Mouse (Mus musculus) MN1 (cell line): ENCODE data around the gene Sall4.

ENCODE experiments used
- DNase-seq: peaks from one replicate; pipeline ENCODE4 v3.0.0-alpha.2; 2016; ENCODE audit warnings: low spot score

Sall4 gene

GRCm38 (mm10) chr2:168742649-168743048 lies 25.1 kb downstream of the Sall4 start:
- DNase-seq: no peak

DNA sequence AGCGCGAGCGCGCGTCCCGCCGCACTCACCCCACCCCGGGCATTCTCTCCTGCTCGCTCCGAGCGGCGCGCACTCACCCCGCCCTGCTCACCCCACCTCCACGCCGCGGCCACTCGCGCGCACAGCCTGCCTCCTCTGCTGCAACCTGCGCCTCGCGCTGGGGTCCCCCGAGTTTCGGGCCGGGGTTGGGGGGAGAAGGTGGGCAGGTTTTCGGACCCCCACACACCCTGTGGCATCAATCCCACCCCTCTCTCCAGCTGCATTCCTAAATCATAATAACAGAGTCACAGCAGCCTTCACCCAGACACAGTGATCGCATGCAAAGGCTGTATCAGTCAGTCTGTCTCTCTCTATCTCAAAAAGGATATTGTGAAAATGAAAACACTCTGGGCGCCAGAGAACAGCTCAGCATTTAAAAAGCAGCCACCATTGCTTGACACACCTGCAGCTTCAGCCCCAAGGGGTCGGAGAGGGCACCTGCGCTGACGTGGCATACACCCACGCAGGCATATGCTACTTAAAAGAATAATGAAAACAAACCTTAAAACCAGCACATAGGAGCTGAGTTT lies 25.6 kb downstream of the Sall4 start, which contains the start of gene Atp9a:
Atp9a (minus strand) TSS at position 351 of the 569 bp plus-strand sequence.
- no peak for DNase-seq

- no peak for DNase-seq
Measured at GRCm38 (mm10) chr2:168741273-168742058, 26.3 kb downstream of the Sall4 start.

DNA sequence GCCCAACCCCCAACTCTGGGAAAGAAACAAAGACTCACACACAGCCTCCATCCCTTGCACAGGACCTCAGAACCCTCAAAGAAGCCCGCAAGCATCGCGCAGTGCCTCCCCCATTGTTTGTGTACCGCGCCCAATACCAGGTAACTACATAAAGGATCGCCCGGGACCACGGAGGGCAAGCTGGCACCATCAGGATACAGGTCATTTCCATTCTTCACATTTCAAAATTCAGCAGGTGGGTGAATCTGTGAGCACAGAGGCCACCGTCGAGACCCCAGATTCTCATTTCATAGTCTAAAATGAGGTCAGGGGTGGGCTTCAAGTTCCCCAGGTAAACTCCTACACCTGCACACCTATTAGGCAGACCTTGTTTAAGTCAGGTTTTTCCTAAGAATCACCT lies 27.2 kb downstream of the Sall4 start:
- no peak for DNase-seq

DNA sequence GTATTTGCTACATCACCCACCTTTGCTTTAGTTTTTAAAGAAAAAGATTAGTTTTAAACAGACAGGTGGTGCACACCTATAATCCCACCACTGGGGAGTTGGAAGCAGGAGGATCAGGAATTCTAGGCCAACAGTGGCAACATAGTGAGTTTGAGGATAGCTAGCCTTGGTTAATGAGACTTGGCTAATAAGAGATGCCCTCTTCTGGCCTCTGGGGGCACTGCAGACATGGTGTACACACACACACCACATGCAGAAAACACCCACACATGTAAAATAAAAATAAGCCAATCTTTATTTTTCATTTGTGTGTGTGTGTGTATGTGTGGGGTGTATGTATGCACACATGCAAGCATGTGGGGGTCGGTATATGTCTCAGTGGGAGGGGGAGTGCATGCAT lies 28.9 kb downstream of the Sall4 start:
- no peak for DNase-seq

DNA sequence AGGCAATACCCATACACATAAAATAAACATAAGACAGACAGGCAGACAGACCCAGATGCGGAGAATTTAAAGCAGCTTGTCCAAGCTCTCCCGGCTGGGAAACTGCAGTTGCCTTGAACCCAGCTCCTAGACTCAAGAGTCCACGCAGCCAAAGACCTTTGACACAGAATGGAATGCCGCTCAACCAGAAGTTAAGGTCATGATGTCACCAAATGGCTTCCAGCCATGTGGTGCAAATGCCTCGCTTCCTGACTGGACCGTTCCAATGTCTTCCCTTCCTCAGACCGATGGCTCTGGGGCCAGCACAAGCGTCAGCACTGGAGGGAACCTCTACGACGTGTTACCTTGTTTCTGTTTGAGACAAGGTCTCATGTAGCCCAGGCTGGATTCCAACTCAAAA lies 29.9 kb downstream of the Sall4 start:
- no peak for DNase-seq

- DNase-seq: no peak
Measured at GRCm38 (mm10) chr2:168734023-168734422, 33.7 kb downstream of the Sall4 start.

- DNase-seq: no peak
Measured at GRCm38 (mm10) chr2:168731258-168731657, 36.5 kb downstream of the Sall4 start.

GRCm38 (mm10) chr2:168729736-168730135 lies 38.0 kb downstream of the Sall4 start:
- no peak for DNase-seq

GRCm38 (mm10) chr2:168728045-168728444 lies 39.7 kb downstream of the Sall4 start:
- no peak for DNase-seq

GRCm38 (mm10) chr2:168726007-168726406 lies 41.7 kb downstream of the Sall4 start:
- no peak for DNase-seq

GRCm38 (mm10) chr2:168721313-168721712 lies 46.4 kb downstream of the Sall4 start:
- DNase-seq: no peak

DNA sequence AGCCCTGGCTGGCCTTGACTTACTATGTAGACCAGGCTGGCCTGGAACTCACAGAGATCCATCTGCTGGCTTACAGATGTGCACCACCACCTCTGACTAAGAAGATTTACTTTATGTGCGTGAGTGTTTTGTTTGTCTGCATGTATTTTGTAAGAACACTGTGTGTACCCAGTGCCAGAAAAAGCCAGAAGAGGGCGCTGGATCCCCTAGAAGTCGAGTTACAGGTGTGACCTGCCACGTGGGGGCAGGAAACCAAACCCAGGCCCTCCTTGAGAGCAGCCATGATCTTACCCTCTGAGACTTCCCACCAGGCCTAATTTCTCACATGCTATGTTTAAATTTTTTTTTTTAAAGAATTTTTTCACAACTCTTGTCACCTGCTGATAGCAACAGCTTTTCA lies 48.0 kb downstream of the Sall4 start:
- no peak for DNase-seq

DNA sequence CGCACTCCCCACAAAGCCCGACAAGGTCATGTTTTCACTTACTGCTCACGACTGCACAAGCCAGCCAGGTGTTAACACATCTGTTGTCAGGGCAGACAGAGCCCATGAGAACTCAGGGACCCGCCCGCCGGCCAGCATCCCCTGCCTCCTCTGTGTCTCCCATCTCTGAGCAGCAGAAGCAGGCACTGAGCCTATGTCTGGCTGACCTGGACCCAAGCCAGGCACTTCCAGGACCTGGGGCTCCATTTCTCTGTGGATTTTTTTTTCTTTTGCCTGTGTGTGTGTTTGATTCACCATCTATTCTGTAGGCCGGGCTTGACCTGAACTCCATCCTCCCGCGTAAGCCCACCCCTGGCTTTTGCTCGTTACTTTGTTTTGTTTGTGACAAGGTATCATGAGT lies 49.0 kb downstream of the Sall4 start:
- DNase-seq: no peak

DNA sequence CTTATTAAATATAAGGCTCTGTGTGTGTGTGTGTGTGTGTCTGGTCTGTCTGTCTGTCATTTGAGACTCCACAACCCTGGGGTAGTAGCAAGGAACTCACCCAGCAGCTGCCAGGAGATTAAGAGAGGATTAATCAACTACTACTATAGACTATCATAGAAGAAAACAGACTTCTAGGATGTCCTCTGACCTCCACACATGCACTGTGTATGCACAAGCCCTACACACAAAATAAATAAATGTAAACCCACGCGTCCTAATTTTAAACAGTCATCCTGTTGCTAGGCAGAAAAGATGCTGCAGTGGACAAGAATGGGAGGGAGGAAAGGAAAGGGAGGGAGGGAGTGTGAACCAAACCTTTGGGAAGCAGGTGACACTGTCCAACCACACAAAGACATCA lies 49.5 kb downstream of the Sall4 start:
- no peak for DNase-seq

- no peak for DNase-seq
Measured at GRCm38 (mm10) chr2:168712199-168713176, 55.3 kb downstream of the Sall4 start.

GRCm38 (mm10) chr2:168710979-168711378 lies 56.8 kb downstream of the Sall4 start:
- no peak for DNase-seq

GRCm38 (mm10) chr2:168707766-168708165 lies 60.0 kb downstream of the Sall4 start:
- DNase-seq: no peak

GRCm38 (mm10) chr2:168702266-168702665 lies 65.5 kb downstream of the Sall4 start:
- no peak for DNase-seq
